Mouse (Mus musculus): Measurements from ENCODE around the gene Btg4. TPM values are rescaled to one million over a fixed set of nuclear protein-coding genes. Genes with fewer than 3 reads are reported as not detected.

The Btg4 gene
- not detected for total RNA-seq (2021)
- long read RNA-seq, experiment 1, result 0 reads
- long read RNA-seq, experiment 2, result 0 reads

- no peak for DNase-seq
Measured at GRCm38 (mm10) chr9:51060601-51061000, at the start of gene Btg4. TSS of gene Btg4 (plus strand) at chr9:51060901.

- no peak for DNase-seq
Measured at GRCm38 (mm10) chr9:51013644-51014043, 47.1 kb upstream of the Btg4 start.

DNA sequence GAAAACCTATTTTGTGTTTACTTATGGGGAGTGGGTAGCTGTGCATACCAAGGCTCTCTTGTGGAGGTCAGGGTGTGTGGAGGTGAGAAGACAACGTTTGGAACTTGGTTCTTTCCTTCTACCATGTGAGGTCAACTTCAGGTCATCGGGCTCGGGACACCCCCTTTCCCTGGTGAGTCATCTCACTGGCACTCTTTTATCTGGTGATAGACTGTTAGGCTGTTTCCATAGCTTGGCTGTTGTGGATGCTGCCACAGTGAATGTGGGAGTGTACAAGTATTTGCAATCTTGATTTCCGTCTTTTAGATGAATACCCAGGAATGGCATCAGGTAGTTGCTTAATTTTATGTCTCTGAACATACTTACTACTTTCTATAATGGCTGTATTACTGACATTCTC, 45.0 kb upstream of the Btg4 start:
- DNase-seq, result no peak

- DNase-seq, result no peak
Measured at GRCm38 (mm10) chr9:51019670-51020069, 41.0 kb upstream of the Btg4 start.

DNA sequence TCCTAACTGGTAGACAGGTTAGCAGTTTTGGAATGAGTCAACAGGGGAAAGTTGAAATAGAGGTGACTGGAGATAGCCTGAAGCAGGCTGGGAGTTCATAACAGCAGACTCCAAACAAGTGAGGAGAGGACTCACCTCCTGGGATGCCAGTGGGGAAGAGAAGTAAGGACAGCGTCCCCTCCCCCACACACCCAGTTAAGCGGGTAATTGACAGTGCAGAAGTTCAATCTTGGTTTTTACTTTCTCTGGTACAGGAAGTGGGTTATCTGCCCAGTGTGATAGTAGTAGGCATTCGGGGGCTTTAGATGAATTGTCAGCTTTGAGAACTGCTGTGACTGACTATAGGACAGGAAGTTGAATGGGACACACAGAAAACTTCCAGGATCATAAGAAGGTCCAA, 40.4 kb upstream of the Btg4 start:
- DNase-seq, result no peak

- DNase-seq, result no peak
Measured at GRCm38 (mm10) chr9:51021123-51021795, 39.4 kb upstream of the Btg4 start.

GRCm38 (mm10) chr9:51026952-51027351, 33.7 kb upstream of the Btg4 start:
- no peak for DNase-seq

DNA sequence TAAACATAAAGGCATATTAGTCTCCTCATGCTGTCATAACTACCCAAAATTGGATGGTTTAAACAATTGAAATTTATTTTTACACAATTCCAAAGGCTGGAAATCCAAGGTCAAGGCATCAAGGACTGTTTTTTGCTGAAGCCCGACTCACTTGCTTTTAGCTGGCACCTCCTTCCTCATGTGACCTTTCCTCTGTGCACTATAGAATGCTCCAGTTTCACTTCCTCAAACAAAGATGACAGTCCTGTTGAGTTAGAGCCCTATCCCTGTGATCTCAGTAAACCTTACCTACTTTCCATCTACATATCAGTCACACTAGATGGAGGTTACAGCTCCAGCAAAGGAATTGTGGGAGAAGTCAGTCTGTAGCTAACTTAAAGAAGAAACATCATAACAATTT, 30.6 kb upstream of the Btg4 start:
- DNase-seq, result no peak

DNA sequence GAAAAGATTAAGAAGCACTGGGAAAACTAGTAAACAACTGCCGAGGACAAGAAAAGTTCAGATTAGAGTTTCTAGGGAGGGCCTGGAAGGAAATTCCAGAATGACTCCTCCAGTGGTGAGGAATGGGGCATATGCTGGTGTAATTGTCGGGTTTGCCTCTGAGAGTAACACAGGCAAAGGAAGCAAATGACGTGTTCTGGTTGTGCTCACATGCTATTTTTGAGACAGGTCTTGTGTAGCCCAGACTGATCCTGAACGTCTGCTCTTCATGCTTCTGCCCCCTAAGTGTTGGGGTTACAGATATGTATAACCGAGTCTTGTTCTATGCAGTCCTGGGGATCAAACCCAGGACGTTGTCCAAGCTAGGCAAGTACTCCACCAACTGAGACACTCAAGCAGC, 29.1 kb upstream of the Btg4 start:
- no peak for DNase-seq

GRCm38 (mm10) chr9:51032291-51032690, 28.4 kb upstream of the Btg4 start:
- DNase-seq, result no peak

GRCm38 (mm10) chr9:51032785-51033529, 27.7 kb upstream of the Btg4 start:
- DNase-seq, result no peak

DNA sequence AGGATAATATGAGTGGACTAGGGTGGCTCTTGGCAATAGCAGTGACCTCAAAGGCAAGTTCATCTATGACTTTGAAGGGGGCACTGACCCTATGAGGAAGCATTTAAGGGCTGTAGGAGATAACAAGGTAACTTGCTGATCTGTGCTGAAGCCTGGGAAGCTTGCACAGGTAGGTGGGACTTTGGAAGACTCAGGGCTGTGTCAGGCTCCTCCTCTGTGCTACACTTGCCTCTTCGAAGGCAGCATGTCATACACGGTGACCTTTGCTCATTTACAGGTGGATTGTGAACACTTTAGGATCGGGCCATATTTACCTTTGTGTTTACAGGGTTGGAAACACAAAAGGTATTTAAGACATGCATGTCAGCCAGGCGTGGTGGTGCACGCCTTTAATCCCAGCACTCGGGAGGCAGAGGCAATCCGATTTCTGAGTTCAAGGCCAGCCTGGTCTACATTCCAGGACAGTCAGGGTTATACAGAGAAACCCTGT, 19.2 kb upstream of the Btg4 start:
- no peak for DNase-seq

- no peak for DNase-seq
Measured at GRCm38 (mm10) chr9:51042136-51042535, 18.6 kb upstream of the Btg4 start.

GRCm38 (mm10) chr9:51052180-51052579, 8.5 kb upstream of the Btg4 start:
- no peak for DNase-seq

DNA sequence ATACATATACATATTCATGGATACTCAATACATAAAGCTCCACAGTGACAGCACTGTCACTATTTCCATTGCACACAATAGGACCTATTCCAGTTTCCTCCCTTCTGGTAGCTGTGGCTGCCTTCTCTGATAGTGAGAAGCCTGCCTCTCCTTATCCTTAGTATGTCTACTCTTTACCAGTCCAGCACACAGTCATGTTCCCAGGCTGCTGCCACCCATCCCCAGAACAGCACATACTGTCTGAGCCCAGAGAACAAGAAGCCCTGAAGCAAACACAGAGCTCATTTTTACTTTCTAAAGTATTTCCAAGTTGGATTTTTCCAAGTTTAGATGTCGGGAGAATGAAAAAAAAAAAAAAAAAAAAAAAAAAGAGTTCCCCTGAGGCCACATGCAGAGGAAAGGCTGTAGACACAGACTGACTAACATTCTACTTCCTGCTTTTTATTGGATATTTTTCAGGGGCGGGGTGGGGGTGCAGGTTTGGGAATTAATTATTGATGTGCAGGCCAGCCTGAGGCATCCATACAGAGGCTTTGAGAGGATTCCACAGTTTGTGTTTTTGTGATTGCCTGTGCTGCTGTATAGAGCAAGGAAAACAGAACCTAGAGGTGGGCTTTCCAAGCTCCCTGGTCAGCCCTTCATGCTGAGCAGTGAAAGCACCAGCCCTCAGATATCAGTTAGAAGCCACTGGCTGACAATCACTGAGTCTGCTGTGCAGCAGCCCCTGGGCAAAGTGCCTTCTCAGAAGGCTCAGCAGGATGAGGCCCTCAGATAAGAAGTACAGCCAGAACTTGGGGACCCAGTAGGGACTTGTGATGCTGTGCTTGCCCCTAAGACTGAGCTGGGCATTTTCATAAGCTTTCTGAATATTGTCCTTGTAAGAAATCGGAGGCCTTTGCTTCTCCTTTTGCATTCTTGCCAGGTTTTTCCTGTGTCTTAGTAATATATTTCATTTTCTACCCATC, 4.1 kb upstream of the Btg4 start:
- no peak for DNase-seq

- no peak for DNase-seq
Measured at GRCm38 (mm10) chr9:51058951-51059521, 1.7 kb upstream of the Btg4 start.

DNA sequence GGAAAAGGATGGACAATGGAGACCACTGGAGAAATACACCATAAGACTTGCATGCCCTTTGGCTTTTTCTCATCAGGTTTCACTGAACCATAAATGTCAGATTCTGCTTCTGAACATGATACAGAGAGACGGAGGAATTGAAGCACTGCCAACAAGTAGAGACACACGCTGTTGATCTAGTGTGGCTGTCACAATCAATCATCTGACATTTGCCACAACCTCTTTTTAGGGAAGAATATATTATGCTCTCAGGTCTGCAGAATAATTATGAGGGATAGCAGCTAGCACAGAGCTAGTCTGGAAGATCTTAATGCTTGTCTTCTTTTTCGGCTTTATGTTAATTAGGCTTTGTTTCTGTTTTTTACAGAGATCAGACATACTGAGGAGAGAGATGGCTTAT, 7.5 kb downstream of the Btg4 start:
- DNase-seq, result no peak

GRCm38 (mm10) chr9:51070801-51071200, 10.1 kb downstream of the Btg4 start:
- DNase-seq, result peak; percentile 24

DNA sequence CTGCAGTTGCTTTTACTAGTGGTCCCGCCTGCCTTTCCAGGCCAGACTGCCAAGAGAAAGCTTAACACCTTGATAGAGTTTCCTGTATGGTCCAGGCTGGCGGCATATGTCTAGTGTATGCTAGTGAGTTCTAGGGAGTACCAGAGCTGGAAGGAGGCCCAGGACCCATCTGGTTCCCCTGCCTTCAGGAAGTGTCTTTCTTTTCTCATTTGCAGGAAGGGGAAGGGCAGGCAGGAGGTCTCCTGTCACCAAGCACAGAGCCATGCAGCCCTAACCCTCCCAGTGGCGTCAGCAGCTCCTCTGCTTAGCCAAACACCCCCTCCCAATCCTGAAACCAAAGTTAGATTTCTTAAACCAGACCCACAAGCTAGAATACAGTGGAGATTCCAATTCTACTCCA, 15.1 kb downstream of the Btg4 start:
- DNase-seq, result peak; percentile 17

- DNase-seq, result peak; percentile 21
Measured at GRCm38 (mm10) chr9:51076300-51076978, 15.7 kb downstream of the Btg4 start.

GRCm38 (mm10) chr9:51076979-51077315, 16.2 kb downstream of the Btg4 start, which contains the start of gene Layn:
TSS of gene Layn (minus strand) at chr9:51077094.
- peak; percentile 84 for DNase-seq

- DNase-seq, result no peak
Measured at GRCm38 (mm10) chr9:51081614-51082013, 20.9 kb downstream of the Btg4 start.
